Mouse (Mus musculus) c-Kit-positive CD71-positive TER-119-negative erythroid progenitor cells, embryonic 14.5 days (primary cell): ENCODE data around the gene 2310007B03Rik.
"Not testable (repeated sequence)": the region's sequence is repeated elsewhere in the genome, so short reads cannot be mapped to it uniquely, and the experiment has no call there.

Source experiments
- DNase-seq: peaks from one replicate; pipeline ENCODE4 v3.0.0-alpha.2; 2013; ENCODE audit warnings: low read depth

Gene 2310007B03Rik

DNA sequence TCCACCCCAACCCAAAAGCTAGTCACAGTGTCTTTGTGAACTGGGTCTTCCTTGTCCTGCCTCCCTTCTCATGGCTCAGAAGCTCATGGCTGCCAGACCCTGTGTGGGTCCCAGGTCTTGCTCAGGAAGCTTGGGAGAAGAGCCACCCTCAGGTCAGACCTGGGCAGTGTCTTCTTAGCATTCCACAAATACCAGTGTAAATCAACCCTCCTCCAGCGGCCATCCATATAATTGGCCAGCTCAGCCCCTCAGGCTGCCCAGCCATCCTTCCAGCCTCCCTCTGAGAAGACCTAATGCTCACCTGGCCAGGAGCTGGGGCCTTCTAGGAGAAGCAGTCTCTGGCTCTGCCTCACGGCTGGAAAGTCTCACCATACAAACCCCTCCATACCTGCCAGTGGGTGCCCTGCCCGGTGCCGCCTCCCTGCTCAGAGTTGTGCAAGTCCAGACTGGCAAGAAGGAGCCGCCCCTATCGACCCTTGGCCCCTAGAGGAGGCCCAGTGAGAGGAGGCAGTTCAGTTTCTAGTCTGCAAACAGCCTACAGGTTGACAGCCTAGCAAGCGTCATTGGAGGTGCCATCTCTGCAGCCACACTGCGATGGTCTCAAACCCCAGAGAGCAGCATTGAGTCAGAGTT is at the start of gene 2310007B03Rik:
Gene 2310007B03Rik, minus strand, starts transcription at position 448 of the 633 bp plus-strand sequence.
- no peak for DNase-seq

DNA sequence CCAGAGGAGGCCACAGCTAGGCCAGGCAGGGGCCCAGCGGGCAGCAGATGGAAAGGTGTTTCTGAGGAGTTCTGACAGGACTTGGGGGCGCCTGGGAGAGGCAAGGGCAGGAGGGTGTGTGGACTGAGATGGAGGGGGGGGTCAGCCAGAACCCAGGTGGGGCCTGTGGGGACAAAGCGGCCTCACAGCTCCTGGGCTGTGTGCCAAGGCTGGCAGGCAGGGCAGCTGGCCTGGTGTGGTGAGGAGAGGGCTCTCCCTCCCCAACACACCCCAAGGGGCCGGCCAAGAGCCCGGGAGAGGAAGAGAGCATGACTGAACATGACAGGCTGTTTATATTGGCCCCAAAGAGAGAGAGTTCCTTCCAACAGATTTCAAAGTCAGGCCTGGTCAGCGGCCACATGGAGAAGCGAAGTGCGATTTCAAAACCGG is 49.5 kb upstream of the 2310007B03Rik start:
- no peak for DNase-seq

DNA sequence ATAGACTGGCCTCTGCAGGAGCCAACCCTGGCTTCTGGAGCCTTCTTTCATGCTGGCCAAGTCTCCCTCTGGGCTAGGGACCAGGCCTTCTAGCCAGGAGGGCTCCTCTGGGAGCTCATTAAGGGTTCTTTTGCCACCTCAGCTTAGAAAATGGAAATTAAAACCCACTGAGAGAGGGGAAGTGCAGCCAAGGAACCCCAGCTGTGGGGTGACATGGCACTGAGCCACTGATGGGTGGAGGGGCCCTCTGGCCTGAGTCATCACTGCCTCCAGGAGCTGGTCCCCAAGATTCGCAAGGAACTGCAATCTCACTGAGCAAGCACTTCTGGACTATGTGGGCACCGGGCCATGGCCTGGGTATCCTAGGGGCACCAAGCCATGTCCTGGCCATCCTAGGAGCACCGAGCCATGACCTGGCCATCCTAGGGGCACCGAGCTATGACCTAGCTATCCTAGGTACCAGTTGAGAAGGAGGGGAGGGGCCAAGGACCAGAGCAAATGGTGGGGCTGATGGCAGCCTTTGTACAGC is 46.9 kb upstream of the 2310007B03Rik start:
- DNase-seq = no peak

DNA sequence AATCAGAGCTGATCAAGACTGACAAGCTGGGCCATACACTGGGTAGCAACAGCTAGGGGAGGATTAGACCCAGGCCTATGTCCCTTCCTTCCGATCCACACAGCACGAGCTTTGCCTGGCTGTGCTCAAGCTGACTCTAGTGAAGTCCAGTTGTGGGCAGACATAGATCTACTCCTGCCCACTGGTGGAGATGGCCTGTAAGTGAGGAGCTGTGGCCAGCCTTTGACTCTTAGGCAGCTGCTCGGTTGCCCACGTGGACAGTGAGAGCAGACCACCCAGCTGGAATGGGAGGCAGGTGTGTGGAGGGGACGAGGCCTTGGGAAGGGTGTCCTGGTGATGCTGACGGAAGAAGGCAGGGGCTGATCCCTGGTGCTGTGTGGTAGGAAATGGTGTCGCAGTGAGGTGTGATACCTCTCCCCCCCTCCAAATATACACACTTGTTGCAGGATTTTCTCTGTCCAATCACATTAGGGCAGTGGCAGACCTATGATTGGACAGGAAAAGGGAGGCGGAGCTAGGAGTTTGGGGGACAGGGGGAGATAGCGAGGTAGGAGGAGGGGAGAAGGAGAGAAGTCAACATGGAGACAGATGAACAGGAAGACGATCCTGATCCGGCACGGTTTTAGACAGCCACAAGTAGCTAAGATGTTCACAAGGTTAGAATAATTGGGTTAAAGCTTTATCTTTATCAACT is 45.7 kb upstream of the 2310007B03Rik start:
- DNase-seq = no peak

DNA sequence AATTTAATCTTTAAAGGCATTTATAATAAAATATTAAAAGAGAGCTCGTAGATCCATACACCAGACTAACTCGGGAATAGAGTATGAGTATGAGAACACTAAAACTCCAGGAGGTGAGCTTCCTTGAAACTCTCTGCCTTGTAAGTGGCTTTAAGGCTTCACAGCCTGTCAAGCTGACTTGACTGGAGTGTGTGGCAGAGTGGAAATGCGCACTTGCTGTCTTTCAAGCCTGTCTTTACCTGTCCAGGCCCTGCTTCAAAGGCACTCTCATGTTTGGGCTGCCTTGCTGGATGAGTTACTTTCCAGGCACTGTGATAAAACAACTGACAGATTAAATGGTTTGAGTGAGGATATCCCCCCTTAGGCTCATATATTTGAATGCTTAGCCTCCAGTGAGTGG is 37.2 kb upstream of the 2310007B03Rik start:
- no peak for DNase-seq

DNA sequence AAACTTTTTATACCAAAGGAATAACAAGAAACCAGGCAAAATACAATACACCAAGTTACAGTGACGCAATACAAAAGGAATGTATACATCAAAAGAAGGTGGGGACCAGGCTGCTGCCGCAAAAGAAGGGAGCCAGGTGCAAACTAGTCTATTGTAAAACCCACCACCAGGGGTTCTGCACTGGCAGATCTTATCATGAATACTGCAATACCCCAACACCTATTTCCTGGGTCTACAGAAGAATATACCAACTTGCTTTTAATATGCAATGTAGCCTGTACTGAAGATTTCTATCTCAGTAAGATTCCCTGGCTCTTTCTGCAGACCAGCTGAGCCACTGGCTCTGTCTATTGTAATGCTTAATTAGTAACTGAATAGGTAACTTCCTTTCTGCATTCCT is 36.7 kb upstream of the 2310007B03Rik start:
- DNase-seq = not testable (repeated sequence)

DNA sequence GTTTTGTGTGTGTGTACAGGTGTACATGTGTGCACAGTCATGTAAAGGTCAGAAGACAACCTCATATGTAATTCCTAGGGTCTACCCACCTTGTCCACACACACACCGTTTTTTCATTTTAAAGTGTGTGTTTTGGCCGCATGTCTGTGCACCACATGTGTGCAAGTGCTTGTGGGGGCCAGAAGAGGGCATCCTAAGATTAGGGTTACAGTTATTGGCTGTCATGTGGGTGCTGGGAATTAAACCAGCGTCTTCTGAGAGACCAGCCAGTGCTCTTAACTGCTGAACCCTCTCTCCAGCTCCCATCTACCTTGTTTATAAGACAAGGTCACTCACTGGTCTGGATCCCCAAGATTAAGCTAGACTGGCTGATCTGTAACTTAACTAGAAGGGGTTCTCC is 34.2 kb upstream of the 2310007B03Rik start:
- DNase-seq = no peak

DNA sequence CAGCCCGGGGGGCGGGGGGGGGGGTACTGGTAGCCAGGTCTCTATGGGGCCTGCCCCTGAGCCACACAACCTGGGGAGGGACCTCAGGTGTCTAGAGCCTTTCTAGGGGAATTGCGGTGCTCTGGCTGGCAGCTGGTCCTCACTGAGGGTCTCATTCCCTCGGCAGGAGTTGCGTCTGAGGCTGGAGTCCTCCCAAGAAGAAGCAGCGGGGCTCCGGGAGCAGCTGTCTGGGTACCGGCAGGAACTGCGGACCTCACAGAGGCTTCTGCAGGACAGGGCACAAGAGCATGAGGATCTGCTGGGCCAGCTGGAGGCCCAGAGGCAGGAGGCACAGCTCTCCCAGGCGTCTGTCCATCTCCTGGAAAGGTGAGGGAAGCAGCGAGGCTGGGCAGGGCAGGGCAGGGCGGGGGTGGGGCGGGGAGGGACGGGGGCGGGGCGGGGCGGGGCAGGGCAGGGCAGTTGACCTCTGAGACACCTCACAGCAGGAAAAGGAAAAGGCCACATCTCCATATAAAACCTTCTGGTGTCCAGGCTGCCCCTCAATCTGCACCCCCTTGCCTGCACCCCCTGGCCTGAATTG is 30.1 kb upstream of the 2310007B03Rik start:
- DNase-seq = no peak

DNA sequence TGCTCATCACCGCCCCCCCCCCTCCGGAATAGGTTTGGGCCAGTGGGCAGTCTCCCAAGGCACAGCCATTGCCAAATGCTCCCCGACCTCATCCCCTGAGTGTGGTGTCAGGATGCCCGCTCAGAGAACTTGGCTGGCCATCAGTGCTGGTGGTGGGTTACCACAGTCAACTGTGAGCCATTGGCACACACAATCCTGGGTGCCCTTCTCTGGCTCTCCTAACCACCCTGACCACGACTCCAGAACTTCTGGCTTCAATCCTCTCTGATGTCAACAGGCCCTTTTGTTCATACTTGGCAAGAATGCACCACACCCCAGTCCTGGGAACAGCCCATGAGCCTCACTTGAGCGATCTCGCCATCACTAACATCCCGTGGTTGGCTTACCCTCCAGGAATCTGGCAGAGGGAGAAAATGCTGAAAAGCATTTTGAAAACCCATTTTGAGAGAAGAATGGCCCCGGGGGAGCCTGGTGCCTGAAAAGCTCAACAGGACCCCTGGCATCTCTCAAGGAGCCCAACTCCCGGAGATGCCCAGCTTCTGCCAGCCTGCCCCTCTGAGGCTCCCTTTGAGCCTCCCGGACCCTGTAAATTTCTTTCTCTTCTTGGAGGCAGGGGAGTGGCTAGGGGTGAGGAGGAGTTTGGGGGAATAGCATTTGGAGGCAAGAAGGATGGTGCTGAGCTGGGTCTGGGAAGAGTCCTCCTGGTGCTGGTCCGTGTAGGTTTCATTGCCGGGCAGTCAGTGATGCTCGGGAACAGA is 23.5 kb upstream of the 2310007B03Rik start:
- DNase-seq = no peak

DNA sequence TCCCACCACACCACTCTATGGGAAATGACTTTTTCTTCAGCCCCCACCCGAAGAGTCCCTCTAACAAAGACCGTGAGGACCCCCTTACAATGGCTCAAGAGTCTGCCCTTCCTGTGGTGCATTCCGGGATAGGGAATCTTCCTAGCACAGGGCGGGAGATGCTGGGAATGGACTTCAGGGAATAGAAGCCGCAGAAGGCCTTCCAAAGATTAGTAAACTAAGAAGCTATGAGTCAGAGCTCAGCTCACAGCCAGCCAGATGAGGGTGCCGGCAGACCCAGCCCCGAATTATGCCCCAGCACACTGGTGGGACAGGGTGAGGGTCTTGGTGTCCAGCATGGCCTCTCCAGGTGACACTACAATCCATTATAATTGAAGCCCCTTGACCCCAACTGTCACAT is 21.5 kb upstream of the 2310007B03Rik start:
- no peak for DNase-seq

DNA sequence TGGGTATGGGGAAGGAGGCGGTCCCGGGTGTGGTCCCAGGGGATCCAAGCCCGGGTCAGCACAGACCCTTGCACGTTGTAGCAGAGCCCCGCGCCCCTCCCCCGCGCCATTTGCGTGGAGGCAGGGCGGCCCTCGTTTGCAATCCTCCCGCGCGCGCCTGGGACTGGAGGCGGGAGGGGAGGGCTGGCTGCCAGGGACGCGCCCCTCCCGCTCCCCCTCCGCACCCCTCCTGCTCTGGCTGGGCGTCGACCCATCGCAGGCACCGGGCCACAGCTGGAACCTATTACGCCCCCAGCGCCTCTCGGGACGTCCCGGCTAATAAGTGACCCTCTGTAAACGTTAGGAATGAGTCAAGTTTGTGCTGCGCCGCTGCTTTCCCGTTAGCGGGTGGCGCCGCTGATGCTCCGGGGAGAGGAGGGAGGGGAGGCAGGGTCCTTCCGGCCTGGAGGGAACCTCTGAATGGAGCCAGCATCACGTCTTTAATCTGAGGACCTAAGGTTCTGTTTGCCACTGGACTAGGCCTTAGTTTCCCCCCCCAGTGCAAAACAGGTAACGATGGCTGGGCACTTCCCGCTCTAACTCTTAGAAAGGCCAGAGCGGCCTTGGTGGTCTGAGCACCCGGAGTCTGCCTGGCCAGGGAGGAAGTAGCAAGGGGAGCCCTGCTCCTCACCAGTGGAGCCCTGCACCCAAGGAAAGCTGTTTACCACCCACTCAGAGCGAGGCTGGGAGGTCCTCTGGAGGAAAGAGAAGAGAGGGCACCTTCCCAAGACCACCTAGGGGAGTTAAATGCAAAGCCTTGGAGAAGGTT is 16.0 kb upstream of the 2310007B03Rik start:
- no peak for DNase-seq

DNA sequence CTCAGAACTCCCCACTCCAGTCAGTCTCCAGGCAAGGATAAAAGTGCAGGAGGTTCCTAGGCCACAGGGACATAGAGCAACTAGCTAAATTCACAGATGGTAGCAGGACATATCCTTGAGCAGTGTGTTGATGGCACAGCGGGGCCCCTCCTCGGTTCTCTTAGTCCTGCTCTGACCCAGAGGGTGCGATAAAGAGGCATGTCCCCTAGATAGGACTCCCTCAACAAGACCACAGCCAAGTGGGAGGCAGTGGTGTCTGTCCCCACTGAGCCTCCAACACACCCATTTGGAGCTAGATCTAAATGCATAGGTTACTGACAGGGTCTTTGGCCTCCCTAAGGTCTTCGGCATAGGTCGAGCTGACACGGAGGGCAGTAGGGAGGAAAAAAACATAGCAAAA is 15.1 kb upstream of the 2310007B03Rik start:
- DNase-seq = no peak

DNA sequence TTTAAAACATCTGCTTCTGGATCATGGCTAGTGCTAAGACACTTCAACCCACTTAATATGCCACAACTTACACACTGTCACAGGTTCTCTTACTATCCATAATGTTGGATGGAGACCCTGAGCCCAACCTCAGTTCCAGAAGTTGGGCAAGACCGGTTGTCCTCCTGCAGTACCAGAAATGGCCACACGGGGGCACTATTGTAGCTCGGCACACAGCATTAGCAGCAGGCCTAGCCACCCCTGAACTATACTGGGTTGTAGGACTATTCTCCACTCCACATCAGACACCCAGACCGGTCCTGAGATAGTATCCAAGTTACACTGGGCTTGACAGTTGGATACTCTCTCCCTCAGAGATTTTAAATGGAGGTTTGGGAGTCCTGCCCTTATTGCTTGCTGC is 13.7 kb upstream of the 2310007B03Rik start:
- peak; percentile 40 for DNase-seq

DNA sequence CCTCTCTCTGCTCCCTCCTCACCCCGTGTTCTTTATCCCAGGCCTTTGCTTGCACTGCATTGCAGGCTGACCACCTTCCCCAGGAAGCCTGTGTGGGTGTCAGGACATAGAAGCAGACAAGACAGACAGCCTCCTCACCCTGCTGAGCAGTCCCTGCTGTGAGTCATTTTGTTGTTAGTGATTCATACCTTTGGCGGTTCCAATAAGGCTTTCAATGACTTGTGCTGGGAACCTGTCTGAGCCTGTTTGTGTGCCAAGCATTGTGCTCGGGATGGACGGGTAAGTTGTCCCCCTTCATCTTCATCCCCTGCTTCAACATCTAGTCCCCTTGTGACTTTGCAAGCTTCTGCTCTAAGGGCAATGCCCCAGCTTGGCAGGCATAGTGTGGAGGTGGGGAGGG is 12.9 kb upstream of the 2310007B03Rik start:
- no peak for DNase-seq

DNA sequence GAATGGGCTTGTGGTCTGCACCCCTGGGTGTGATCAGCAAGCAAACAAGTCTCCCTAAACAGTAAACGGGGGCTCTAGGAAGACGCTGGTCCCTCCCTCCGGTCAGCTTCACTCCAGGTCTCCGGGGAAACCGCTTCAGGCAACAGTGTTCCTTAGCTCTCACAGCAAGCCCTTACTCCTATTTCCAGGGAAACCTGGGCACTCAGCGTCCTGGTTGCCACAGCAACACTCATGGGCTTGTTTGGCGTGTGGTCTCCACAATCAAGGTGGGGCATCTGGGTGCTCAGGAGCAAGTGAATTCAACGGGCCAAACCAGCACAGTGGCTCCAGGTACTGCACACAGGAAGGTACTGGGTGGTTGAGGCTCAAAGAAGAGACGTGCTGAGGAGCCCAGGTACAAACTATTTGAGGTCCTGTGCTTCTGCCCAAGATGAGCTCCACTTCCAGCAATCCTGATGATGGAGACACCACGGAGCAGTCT is 7.6 kb upstream of the 2310007B03Rik start, which contains the start of gene Crocc2:
Gene Crocc2, plus strand, starts transcription at position 431 of the 481 bp plus-strand sequence.
- no peak for DNase-seq

DNA sequence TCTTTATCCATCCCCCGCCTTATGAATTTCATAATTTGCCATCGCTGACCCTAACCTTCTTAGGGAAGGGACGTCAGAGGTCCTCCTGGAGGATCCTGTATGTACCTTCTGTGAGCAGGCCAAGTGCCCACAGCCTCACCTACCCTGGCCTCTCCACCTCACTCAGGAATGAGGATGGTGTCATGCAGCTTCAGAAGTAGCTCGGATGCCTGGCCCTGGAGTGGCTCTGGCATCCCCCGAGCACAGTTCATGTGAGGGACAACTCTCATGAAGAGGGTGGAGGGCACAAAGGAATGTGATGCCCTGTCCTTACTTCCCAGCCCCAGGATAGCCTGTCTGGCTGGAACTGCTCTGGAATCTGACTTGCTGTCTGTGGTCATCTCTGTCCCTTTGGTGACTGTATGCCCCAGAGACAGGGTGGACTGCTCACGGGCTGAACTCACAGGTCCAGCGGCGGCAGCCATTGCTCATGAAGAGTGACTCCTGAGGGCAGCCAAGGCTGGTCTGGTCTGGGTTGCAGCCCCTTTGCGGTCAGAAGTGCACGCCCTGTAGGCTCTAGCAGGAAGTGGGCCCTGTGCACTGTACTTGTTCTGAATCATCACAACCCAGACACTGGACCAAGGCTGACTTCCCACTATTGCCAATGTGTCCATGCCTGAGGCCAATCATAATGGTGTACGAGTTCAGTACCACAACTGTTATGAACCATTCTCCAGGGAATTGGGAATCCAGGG is 5.8 kb upstream of the 2310007B03Rik start:
- no peak for DNase-seq

DNA sequence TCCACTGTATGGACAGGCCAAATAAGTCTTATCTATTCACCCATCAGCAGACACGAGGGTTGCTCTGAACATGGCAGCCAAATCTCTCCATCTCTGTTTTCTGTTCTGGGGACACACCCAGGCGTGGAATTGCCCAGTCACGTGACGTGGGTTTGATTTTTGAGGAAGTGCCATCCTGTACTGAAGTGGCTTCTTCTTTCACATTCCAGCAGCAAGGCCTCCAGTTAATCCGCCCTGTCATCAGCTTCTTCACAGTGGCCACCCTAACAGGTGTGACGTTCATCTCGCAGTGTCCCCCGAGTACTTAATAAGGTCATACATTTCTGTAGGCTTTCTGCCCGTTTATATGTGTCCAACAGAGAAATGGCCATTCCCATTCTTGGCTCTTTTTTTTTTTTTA is 4.7 kb upstream of the 2310007B03Rik start:
- DNase-seq = no peak

DNA sequence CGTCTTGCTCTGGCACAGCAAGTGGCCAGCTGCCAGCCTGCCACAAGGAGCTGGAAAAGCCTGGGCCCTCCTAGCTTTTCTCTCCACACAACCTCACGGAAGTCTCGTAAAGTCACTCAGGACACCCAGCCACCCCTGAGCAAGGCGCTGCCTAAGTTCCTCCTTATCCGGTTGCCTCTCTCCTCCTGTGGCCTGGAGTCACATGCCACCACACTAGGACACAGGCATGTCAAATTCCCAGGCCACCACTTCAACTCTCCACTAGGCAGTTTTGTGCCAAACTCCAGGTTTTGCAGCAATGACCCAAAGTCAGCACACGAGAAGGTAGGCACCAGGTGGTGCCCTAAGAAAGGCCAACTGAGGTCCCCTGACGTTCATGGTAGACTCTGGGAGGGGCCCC is 1.8 kb upstream of the 2310007B03Rik start:
- no peak for DNase-seq

DNA sequence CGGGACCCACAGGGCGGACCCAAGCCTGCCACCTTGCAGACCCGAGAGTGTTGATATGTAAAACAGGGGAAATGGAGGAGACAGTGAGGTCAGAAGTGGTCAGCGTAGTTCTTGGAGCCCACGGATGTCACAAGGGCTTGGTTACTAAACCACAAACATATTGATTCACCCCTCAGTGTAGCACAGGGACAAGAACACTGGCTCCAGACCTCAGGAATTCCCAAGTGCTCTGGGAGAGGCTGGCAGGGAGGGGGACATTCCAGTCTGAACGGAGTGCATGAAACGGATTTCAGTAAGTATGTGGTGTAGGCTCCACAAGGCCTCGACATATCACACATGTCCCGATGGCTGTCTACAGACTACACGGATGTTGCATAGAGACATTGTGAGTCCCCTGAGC is 1.2 kb upstream of the 2310007B03Rik start:
- DNase-seq = no peak

DNA sequence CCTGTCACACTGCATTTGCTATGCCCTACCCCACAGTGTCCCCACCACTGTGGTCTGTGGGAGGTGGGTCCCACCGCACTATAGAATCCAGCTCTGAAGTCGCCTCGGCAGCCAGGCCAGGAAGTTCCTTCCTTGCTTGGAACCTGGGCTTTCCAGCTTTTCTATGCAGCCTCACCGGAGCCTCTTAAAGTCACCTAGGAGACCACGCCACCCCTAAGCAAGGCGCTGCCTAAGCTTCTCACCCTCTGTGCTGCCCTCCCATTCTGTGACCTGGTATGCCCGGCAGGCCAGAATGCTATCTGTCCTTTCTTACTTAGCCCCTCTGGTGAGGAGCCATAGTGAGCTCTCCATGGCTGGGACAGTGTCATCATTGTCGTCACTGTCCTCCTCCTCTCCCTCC is 602 bp upstream of the 2310007B03Rik start:
- no peak for DNase-seq
